Mouse (Mus musculus): ENCODE measurements around the gene Snw1. TPM values are rescaled to one million over a fixed set of nuclear protein-coding genes. Genes with fewer than 3 reads are reported as not detected.

Gene Snw1
- total RNA-seq, 2 experiments from 2014 or later = 39.0 to 47.6 TPM

- DNase-seq = no peak
- intact Hi-C loops (cut with DNase I) = no loop called here
Measured at GRCm38 (mm10) chr12:87426354-87427031, 45.6 kb downstream of the Snw1 start.

GRCm38 (mm10) chr12:87424516-87424915 lies 47.6 kb downstream of the Snw1 start:
- no peak for DNase-seq
- intact Hi-C loops (cut with DNase I) = no loop called here

GRCm38 (mm10) chr12:87423700-87424099 lies 48.4 kb downstream of the Snw1 start:
- intact Hi-C loops (cut with DNase I) = no loop called here
- no peak for DNase-seq

- intact Hi-C loops (cut with DNase I) = no loop called here
- DNase-seq = no peak
Measured at GRCm38 (mm10) chr12:87421708-87422507, 50.2 kb downstream of the Snw1 start.

GRCm38 (mm10) chr12:87419974-87420485 lies 52.0 kb downstream of the Snw1 start:
- no peak for DNase-seq
- intact Hi-C loops (cut with DNase I) = loop anchor here (10.0 kb wide), 1 partner anchor 155 kb away; the partner anchor contains the start of genes Ahsa1 and Vipas39

- intact Hi-C loops (cut with DNase I) = loop anchor here (10.0 kb wide), 1 partner anchor 154 kb away; the partner anchor contains the start of genes Ahsa1 and Vipas39
- DNase-seq = no peak
Measured at GRCm38 (mm10) chr12:87418921-87419320, 53.2 kb downstream of the Snw1 start.

GRCm38 (mm10) chr12:87416690-87417089 lies 55.4 kb downstream of the Snw1 start:
- peak; percentile 30 to 32 for DNase-seq
- intact Hi-C loops (cut with DNase I) = loop anchor here (10.0 kb wide), 1 partner anchor 152 kb away; the partner anchor contains the start of genes Ahsa1 and Vipas39

- intact Hi-C loops (cut with DNase I) = loop anchor here (10.0 kb wide), 1 partner anchor 151 kb away; the partner anchor contains the start of genes Ahsa1 and Vipas39
Measured at GRCm38 (mm10) chr12:87415358-87415757, 56.7 kb downstream of the Snw1 start.

GRCm38 (mm10) chr12:87413179-87413790 lies 58.8 kb downstream of the Snw1 start:
- DNase-seq = peak; percentile 37 to 55
- intact Hi-C loops (cut with DNase I) = loop anchor here (10.0 kb wide), 1 partner anchor 148 kb away; the partner anchor contains the start of genes Ahsa1 and Vipas39

More at GRCm38 (mm10) chr12:87415358-87415757, 56.7 kb downstream of the Snw1 start:
- DNase-seq = no peak

- intact Hi-C loops (cut with DNase I) = loop anchor here (10.0 kb wide), 1 partner anchor 146 kb away; the partner anchor contains the start of genes Ahsa1 and Vipas39
- DNase-seq = no peak
Measured at GRCm38 (mm10) chr12:87410999-87411398, 61.1 kb downstream of the Snw1 start.

- no peak for DNase-seq
- intact Hi-C loops (cut with DNase I) = no loop called here
Measured at GRCm38 (mm10) chr12:87409123-87409522, 63.0 kb downstream of the Snw1 start.

GRCm38 (mm10) chr12:87407869-87408605 lies 64.0 kb downstream of the Snw1 start:
- peak in 1 of 2 experiments; percentile 23 for DNase-seq
- intact Hi-C loops (cut with DNase I) = no loop called here

GRCm38 (mm10) chr12:87405721-87406120 lies 66.4 kb downstream of the Snw1 start:
- DNase-seq = no peak
- intact Hi-C loops (cut with DNase I) = no loop called here

- intact Hi-C loops (cut with DNase I) = no loop called here
- no peak for DNase-seq
Measured at GRCm38 (mm10) chr12:87405165-87405564, 66.9 kb downstream of the Snw1 start.

- intact Hi-C loops (cut with DNase I) = no loop called here
- no peak for DNase-seq
Measured at GRCm38 (mm10) chr12:87401883-87402282, 70.2 kb downstream of the Snw1 start.

- intact Hi-C loops (cut with DNase I) = no loop called here
- DNase-seq = no peak
Measured at GRCm38 (mm10) chr12:87399119-87399819, 72.8 kb downstream of the Snw1 start.
